Mouse (Mus musculus): Measurements from ENCODE around the gene Tob1.

The Tob1 gene

DNA sequence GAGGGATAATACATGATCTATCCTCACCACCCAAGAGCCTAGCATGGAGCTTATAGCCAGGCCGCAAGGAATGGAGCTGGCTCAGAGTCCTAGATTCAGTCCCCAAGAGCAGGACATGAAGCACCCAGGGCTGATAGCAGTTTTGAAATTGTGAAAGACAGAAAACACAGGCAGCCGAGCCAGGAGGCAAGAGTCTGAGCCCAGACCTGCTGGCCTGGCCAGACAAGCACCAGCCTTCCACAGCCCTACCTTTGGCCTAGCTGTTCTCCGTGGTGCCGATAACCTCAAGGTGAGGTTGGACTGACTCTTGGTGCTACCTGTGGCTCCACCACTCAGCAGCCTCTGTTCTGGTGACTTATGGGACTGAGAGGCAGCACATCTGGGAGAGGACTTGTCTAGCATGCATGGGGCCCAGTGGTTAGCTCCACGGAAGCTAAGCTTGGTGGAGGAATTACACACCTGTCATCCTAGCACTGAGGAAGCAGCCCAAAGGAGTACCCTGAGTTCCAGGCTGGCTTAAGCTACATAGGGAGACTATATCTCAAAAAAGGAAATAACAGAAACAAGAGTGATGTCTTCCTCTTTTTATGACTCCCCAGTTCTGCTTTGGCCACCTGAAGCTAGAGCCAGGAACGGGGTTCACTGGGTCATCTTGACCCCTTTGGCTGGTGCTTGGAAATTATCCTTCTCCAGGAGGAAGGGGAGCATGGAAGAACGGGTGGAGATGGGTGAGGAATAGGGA, 12.7 kb upstream of the Tob1 start:
- DNase-seq (ENCODE audit: low spot score in 2 of 2), result no peak

DNA sequence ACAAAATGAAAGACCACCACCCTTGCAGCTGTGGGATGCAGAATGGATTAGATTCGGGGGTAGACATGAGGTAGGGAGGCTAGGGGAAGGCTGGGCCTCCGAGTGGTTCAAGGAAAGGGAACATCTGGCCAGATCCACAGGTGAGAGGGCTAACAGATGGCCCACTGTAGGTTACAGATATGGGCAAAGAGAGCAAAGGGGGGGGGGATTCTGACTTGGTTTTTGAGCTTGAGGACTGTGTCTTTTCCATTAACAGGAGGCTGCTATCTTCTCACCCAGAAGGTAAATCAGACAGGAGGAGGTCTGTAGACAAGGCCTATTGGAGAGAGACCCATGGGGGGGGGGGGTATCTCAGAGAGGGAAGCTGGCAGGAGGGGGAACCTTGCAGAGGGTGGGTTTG, 11.5 kb upstream of the Tob1 start:
- no peak for DNase-seq (ENCODE audit: low spot score in 2 of 2)

- no peak for DNase-seq (ENCODE audit: low spot score in 2 of 2)
These were observed 10.8 kb upstream of the Tob1 start for GRCm38 (mm10) chr11:94200422-94200821.

- DNase-seq (ENCODE audit: low spot score in 2 of 2), result no peak
These were observed 9.1 kb upstream of the Tob1 start for GRCm38 (mm10) chr11:94202106-94202505.

GRCm38 (mm10) chr11:94203066-94203465, 8.2 kb upstream of the Tob1 start:
- DNase-seq (ENCODE audit: low spot score in 2 of 2), result no peak

GRCm38 (mm10) chr11:94206398-94207114, 4.7 kb upstream of the Tob1 start:
- no peak for DNase-seq (ENCODE audit: low spot score in 2 of 2)

DNA sequence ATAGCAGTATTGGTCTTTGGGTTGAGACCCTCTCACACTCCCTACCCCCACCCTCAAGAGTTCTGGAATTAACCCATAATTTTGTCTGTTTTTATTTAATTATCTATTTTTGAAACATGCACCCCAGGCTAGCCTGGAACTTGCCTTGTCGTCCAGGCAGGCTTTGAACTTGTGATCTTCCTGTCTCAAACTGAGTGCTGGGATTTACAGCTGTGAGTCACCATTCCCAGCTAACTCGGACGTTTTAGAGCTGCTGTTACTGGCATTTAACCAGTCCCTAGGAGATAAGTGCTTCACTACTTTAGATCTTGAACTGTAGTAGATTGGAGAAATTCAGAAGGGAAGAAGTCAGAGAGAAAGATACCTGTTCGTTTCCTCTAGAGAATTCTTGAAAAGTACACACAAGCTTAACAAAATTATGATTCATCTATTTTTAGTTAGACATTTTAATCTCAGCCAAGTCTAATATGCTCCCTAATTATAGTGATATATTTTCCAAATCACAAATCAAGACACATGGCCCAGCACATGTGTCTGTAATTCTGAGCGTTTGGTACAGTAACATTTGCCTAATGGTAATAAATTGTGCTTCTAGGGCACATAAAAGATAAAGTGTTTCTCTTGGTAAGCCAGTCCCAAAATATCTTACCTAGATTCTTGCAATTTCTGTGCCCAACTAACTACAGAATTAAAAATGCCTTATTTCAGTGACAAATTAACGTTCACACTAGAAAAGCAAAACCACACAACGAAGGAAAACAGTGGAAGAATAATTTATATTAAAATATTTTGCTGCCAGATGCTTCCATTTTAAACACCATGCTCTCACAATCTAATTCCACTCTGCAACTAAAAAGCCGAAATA, 2.2 kb upstream of the Tob1 start:
- DNase-seq (ENCODE audit: low spot score in 2 of 2), result no peak

DNA sequence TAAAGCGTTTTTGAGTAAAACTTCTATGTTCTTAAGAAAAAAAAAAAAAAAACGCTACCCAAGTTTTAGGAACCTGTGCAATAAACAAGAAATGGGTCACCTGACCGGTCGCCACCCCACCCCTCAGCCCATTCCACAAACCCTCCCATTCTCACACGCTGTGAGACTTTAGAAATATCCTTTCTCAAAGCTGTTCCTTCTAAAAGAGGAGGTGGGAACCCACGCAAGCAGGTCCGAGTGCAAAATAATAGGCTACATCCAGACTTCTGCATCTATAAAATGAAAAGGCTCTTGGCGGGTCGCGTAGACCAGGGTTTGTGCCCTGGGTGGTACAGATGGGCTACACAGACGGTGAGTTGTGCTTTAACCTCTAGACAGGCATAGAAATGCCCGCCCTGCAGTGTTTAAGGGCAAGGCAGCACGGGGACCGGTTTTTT, 1.5 kb upstream of the Tob1 start:
- no peak for DNase-seq (ENCODE audit: low spot score in 2 of 2)

- DNase-seq (ENCODE audit: low spot score in 2 of 2), result peak; percentile 95
These were observed 815 bp upstream of the Tob1 start for GRCm38 (mm10) chr11:94210191-94211086.

- DNase-seq (ENCODE audit: low spot score in 2 of 2), result peak; percentile 77
These were observed 616 bp downstream of the Tob1 start for GRCm38 (mm10) chr11:94211651-94212488.

GRCm38 (mm10) chr11:94212489-94212836, 1.2 kb downstream of the Tob1 start:
- DNase-seq (ENCODE audit: low spot score in 2 of 2), result no peak

GRCm38 (mm10) chr11:94212997-94213396, 1.7 kb downstream of the Tob1 start:
- no peak for DNase-seq (ENCODE audit: low spot score in 2 of 2)

- DNase-seq (ENCODE audit: low spot score in 2 of 2), result no peak
These were observed 2.7 kb downstream of the Tob1 start for GRCm38 (mm10) chr11:94213735-94214594.

DNA sequence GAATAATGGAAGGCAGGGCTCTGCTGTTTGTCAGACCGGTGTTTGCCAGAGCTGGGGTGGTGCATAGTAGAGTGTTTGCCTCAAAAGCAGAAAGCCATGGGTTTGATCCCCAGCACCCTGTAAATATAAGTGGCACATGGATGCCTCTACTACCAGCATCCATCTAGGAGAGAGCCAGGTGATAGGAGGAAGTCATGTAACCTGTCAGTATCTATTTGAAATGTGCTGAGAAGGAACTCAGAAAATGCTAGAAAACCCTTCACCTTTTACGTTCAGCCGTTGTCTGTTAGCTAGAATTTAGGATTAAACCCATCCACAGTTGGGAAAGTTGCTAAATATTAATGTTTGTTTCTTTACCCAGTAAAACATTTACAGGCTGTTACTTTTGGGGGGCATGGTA, 4.3 kb downstream of the Tob1 start:
- no peak for DNase-seq (ENCODE audit: low spot score in 2 of 2)

DNA sequence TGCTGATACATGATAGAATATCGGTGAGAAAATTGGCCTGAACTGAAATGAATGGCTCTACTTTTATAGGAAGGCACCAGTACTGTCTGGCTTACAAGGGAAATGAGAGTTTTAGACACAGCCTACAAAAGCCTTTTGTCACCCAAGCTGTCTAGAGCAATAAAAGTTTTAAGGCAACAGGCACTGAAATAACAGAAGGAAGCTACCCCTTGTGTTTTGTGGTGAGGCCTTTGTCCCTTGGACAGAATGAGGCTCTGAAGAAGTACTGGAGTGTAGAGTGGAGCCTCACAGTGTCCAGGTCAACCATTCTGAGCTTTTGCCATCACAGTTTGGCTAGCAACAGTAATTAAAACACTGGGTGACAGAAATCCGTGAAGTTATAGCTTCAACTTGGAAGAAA, 5.0 kb downstream of the Tob1 start:
- no peak for DNase-seq (ENCODE audit: low spot score in 2 of 2)

DNA sequence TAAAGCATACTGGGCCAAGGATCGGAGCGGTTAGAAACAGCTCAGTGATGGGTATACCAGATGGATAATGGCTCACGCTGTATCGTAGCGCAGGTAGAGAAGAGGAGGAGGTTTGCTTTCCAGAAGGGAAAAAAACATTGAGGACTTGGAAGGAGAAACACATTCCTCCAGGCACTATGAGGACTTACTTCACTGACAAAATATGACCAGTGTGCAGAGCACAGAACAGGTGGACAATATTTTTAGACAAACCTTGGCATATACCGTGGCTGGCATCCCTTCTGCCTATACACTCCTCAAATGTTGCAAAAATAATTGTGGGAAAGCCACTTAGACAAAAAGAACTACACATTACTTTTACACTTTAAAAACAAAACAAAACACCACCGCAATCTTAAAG, 10.0 kb downstream of the Tob1 start:
- no peak for DNase-seq (ENCODE audit: low spot score in 2 of 2)

GRCm38 (mm10) chr11:94223531-94223930, 12.3 kb downstream of the Tob1 start:
- DNase-seq (ENCODE audit: low spot score in 2 of 2), result no peak

GRCm38 (mm10) chr11:94225985-94226384, 14.7 kb downstream of the Tob1 start:
- DNase-seq (ENCODE audit: low spot score in 2 of 2), result peak; percentile 63 to 77

DNA sequence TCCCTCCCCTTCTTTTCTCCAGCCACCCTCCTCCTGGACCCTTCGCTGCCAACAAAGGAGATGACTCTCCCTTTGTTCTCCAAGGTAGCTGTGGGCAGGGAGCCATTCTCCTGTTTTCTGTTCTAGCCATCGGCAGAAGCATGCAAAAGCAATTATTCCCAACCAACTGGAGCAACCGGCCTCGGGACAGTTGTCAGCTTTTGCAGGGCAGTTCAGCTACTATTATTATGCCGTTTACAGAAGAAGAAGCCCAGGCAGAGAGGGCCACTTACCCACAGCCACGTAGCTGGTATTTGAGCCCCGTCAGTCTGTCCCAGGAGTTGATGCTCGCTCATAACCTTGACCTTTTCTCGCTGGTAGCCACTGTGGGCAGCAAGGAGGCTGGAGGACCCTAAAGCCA, 17.2 kb downstream of the Tob1 start:
- no peak for DNase-seq (ENCODE audit: low spot score in 2 of 2)
